13 mouse cellular contexts compared by ENCODE assay signal in genomic region chr6:134961858-134962517, GRCm38 (mm10). TPM values are rescaled to one million over a fixed set of nuclear protein-coding genes. Genes with fewer than 3 reads are reported as not detected.
DNase-seq lines count a peak whose midpoint lies in the region; ATAC-seq and TF ChIP-seq lines count a peak whose summit lies in the region.
"Had no signal": no experiment of that assay in that cellular context is flagged by ENCODE, and none has a peak within 500 bp of the region (broad histone marks: within the 10 kb centered on the region; RNA-seq: fewer than 3 reads in every experiment).

No protein-coding gene starts in this region.

- no peak for TF ChIP-seq CTCF in hindbrain, postnatal 0 days (IDR thresholded peaks at IDR 0.05; ENCODE audit: low read depth)

- peaks cover 27% of the 10 kb centered on the region; the same call in 1 of the 2 replicates for H3K4me1 ChIP-seq in hindbrain, embryonic 13.5 days (replicated peaks)
- H3K4me1 ChIP-seq in hindbrain, postnatal 0 days (ENCODE audit: insufficient read depth, low read length): no peaks in the 10 kb centered on the region
- no peaks in the 10 kb centered on the region for H3K4me1 ChIP-seq in midbrain, embryonic 16.5 days (ENCODE audit: control insufficient read depth, insufficient read depth, low read length)
- H3K4me1 ChIP-seq in midbrain, embryonic 11.5 days (ENCODE audit: control insufficient read depth, insufficient read depth, low read length): peaks cover 16% of the 10 kb centered on the region
- 0 out of 2 replicates have a peak, but pooled peaks cover 13% of the 10 kb centered on the region for H3K4me1 ChIP-seq in forebrain, embryonic 14.5 days (ENCODE audit: control insufficient read depth, insufficient read depth, low read length)
- H3K4me1 ChIP-seq: limb, embryonic 12.5 days had no signal

- H3K4me3 ChIP-seq in hindbrain, embryonic 13.5 days: no peak overlapping the region
- no peak overlapping the region for H3K4me3 ChIP-seq in hindbrain, postnatal 0 days (ENCODE audit: low read length)
- H3K4me3 ChIP-seq in midbrain, embryonic 16.5 days (ENCODE audit: low read depth, low read length): no peak overlapping the region
- H3K4me3 ChIP-seq in midbrain, embryonic 11.5 days (ENCODE audit: low read depth, low read length): no peak overlapping the region
- H3K4me3 ChIP-seq in forebrain, embryonic 14.5 days (ENCODE audit: low read depth, low read length): no peak overlapping the region
- H3K4me3 ChIP-seq: limb, embryonic 12.5 days had no signal

- peak; percentile 67 for DNase-seq in adrenal gland, adult 2 months
- DNase-seq in adrenal gland, postnatal 4 days (ENCODE audit: low spot score in 2 of 2): no peak
- DNase-seq in hindbrain, postnatal 0 days (ENCODE audit: low spot score): no peak
- no peak for DNase-seq in midbrain, embryonic 11.5 days (ENCODE audit: low spot score, missing footprints)
- peak; percentile 69 for DNase-seq in forebrain, embryonic 14.5 days (ENCODE audit: low spot score)
- DNase-seq in embryo, embryonic 10 days (ENCODE audit: low spot score): no peak
- DNase-seq: cerebellum, adult 8-10 months; heart, adult 11 months; heart, postnatal 10 days; thymus, adult 18-20 months had no signal

- no peak for ATAC-seq in hindbrain, embryonic 13.5 days (ENCODE audit: low FRiP score)
- ATAC-seq in hindbrain, postnatal 0 days: no peak
- ATAC-seq in midbrain, embryonic 16.5 days: 0 out of 2 replicates have a peak, but pooled peaks have one; percentile 10
- ATAC-seq in midbrain, embryonic 11.5 days (ENCODE audit: low FRiP score): no peak; the same call in 1 of the 2 replicates
- ATAC-seq in forebrain, embryonic 14.5 days: peak; percentile 65

- no peaks in the 10 kb centered on the region for H3K36me3 ChIP-seq in hindbrain, embryonic 13.5 days
- H3K36me3 ChIP-seq in hindbrain, postnatal 0 days (ENCODE audit: insufficient read depth, low read length): no peaks in the 10 kb centered on the region
- no peaks in the 10 kb centered on the region for H3K36me3 ChIP-seq in midbrain, embryonic 16.5 days (ENCODE audit: control insufficient read depth, insufficient read depth, low read length)
- H3K36me3 ChIP-seq in midbrain, embryonic 11.5 days (ENCODE audit: control insufficient read depth, insufficient read depth, low read length): peaks cover 2% of the 10 kb centered on the region; the same call in 1 of the 2 replicates
- H3K36me3 ChIP-seq in forebrain, embryonic 14.5 days (ENCODE audit: control insufficient read depth, insufficient read depth, low read length): no peaks in the 10 kb centered on the region
- H3K36me3 ChIP-seq: limb, embryonic 12.5 days had no signal

- H3K4me2 ChIP-seq in hindbrain, embryonic 13.5 days: no peak overlapping the region
- H3K4me2 ChIP-seq in hindbrain, postnatal 0 days (ENCODE audit: low read depth, low read length): no peak overlapping the region
- H3K4me2 ChIP-seq in midbrain, embryonic 16.5 days (ENCODE audit: low read length): no peak overlapping the region
- H3K4me2 ChIP-seq in midbrain, embryonic 11.5 days: no peak overlapping the region
- H3K4me2 ChIP-seq in forebrain, embryonic 14.5 days (ENCODE audit: low read length): no peak overlapping the region
- H3K4me2 ChIP-seq: limb, embryonic 12.5 days had no signal

- H3K27ac ChIP-seq in hindbrain, embryonic 13.5 days: 0 out of 2 replicates have a peak overlapping the region, but pooled peaks have one; percentile 27
- H3K27ac ChIP-seq in hindbrain, postnatal 0 days: no peak overlapping the region
- H3K27ac ChIP-seq in midbrain, embryonic 16.5 days (ENCODE audit: low read length): no peak overlapping the region
- no peak overlapping the region for H3K27ac ChIP-seq in midbrain, embryonic 11.5 days (ENCODE audit: low read depth, low read length)
- H3K27ac ChIP-seq in forebrain, embryonic 14.5 days (ENCODE audit: low read depth, low read length): peak overlapping the region; percentile 70
- H3K27ac ChIP-seq: limb, embryonic 12.5 days had no signal

- no peaks in the 10 kb centered on the region for H3K9me3 ChIP-seq in hindbrain, embryonic 13.5 days
- no peaks in the 10 kb centered on the region for H3K9me3 ChIP-seq in hindbrain, postnatal 0 days (ENCODE audit: low read length)
- H3K9me3 ChIP-seq in midbrain, embryonic 16.5 days (replicated peaks; ENCODE audit: control insufficient read depth, low read length, poor library complexity, severe bottlenecking): no peaks in the 10 kb centered on the region
- no peaks in the 10 kb centered on the region for H3K9me3 ChIP-seq in midbrain, embryonic 11.5 days (ENCODE audit: control insufficient read depth, low read length)
- H3K9me3 ChIP-seq in forebrain, embryonic 14.5 days (replicated peaks; ENCODE audit: control insufficient read depth, low read length): no peaks in the 10 kb centered on the region
- H3K9me3 ChIP-seq: limb, embryonic 12.5 days had no signal

- H3K27me3 ChIP-seq in hindbrain, embryonic 13.5 days: no peaks in the 10 kb centered on the region
- no peaks in the 10 kb centered on the region for H3K27me3 ChIP-seq in hindbrain, postnatal 0 days (ENCODE audit: insufficient read depth, low read length)
- no peaks in the 10 kb centered on the region for H3K27me3 ChIP-seq in midbrain, embryonic 16.5 days (ENCODE audit: control insufficient read depth, insufficient read depth, low read depth, low read length)
- no peaks in the 10 kb centered on the region for H3K27me3 ChIP-seq in midbrain, embryonic 11.5 days (ENCODE audit: control insufficient read depth, insufficient read depth, low read length)
- no peaks in the 10 kb centered on the region for H3K27me3 ChIP-seq in forebrain, embryonic 14.5 days (replicated peaks; ENCODE audit: control insufficient read depth, insufficient read depth, low read length)
- H3K27me3 ChIP-seq: limb, embryonic 12.5 days had no signal

- WGBS in hindbrain, embryonic 13.5 days: 39% methylated on average over 9 of the region's 9 CpGs
- WGBS in hindbrain, postnatal 0 days: 40% methylated on average over 9 of the region's 9 CpGs
- 54% methylated on average over 9 of the region's 9 CpGs for WGBS in midbrain, embryonic 16.5 days
- WGBS in midbrain, embryonic 11.5 days: 52% methylated on average over 9 of the region's 9 CpGs
- WGBS in forebrain, embryonic 14.5 days: 25% methylated on average over 9 of the region's 9 CpGs

- no peak overlapping the region for H3K9ac ChIP-seq in hindbrain, embryonic 13.5 days
- H3K9ac ChIP-seq in hindbrain, postnatal 0 days (replicated peaks; ENCODE audit: low read length): no peak overlapping the region
- H3K9ac ChIP-seq in midbrain, embryonic 16.5 days (ENCODE audit: low read depth, low read length): no peak overlapping the region
- no peak overlapping the region for H3K9ac ChIP-seq in midbrain, embryonic 11.5 days (ENCODE audit: low read length)
- H3K9ac ChIP-seq in forebrain, embryonic 14.5 days (ENCODE audit: low read length): no peak overlapping the region
- H3K9ac ChIP-seq: limb, embryonic 12.5 days had no signal

RNA-seq across cellular contexts. Expression of gene Apold1, which starts 19.5 kb away (rescaled TPM):
- 1 to 10 TPM; 3.9 to 4.7 TPM for total RNA-seq in adrenal gland, adult 2 months (2021)
- polyA plus RNA-seq in adrenal gland, adult 2 months (2012; rRNA removed): 2.0 TPM in 2 replicates
- 1 to 10 TPM; 6.5 to 8.2 TPM for total RNA-seq in adrenal gland, postnatal 4 days (2021)
- polyA plus RNA-seq in hindbrain, embryonic 13.5 days (2015; fragmentation: Nextera tagmentation; extraction: Ambion mirVana): 3.2 and 3.8 TPM in 2 replicates
- total RNA-seq in hindbrain, postnatal 0 days (2014; rRNA removed): 6.3 and 7.0 TPM in 2 replicates
- 4.2 and 4.8 TPM in 2 replicates for polyA plus RNA-seq in hindbrain, postnatal 0 days (2015; fragmentation: Nextera tagmentation; extraction: Ambion mirVana)
- polyA plus RNA-seq in midbrain, embryonic 16.5 days (2015; fragmentation: Nextera tagmentation; extraction: Ambion mirVana): 4.2 and 5.5 TPM in 2 replicates
- 2.8 and 3.2 TPM in 2 replicates for polyA plus RNA-seq in midbrain, embryonic 11.5 days (2014; fragmentation: Nextera tagmentation; extraction: Ambion mirVana)
- polyA plus RNA-seq in forebrain, embryonic 14.5 days (2014; fragmentation: Nextera tagmentation; extraction: Ambion mirVana): 3.5 and 4.8 TPM in 2 replicates

RNA-seq across cellular contexts. Expression of gene Cdkn1b, which starts 41.8 kb away (rescaled TPM):
- 10 to 100 TPM; 41.5 to 42.2 TPM for total RNA-seq in adrenal gland, adult 2 months (2021)
- polyA plus RNA-seq in adrenal gland, adult 2 months (2012; rRNA removed): 24.5 and 31.9 TPM in 2 replicates
- 10 to 100 TPM; 53.4 to 53.8 TPM for total RNA-seq in adrenal gland, postnatal 4 days (2021)
- polyA plus RNA-seq in hindbrain, embryonic 13.5 days (2015; fragmentation: Nextera tagmentation; extraction: Ambion mirVana): 27.1 and 27.2 TPM in 2 replicates
- 33.2 and 44.7 TPM in 2 replicates for total RNA-seq in hindbrain, postnatal 0 days (2014; rRNA removed)
- polyA plus RNA-seq in hindbrain, postnatal 0 days (2015; fragmentation: Nextera tagmentation; extraction: Ambion mirVana): 26.3 and 30.2 TPM in 2 replicates
- 20.7 and 22.6 TPM in 2 replicates for polyA plus RNA-seq in midbrain, embryonic 16.5 days (2015; fragmentation: Nextera tagmentation; extraction: Ambion mirVana)
- polyA plus RNA-seq in midbrain, embryonic 11.5 days (2014; fragmentation: Nextera tagmentation; extraction: Ambion mirVana): 27.8 and 28.0 TPM in 2 replicates
- polyA plus RNA-seq in forebrain, embryonic 14.5 days (2014; fragmentation: Nextera tagmentation; extraction: Ambion mirVana): 58.8 and 63.3 TPM in 2 replicates

RNA-seq across cellular contexts. Expression of gene Ddx47, which starts 49.4 kb away (rescaled TPM):
- 10 to 100 TPM; 57.9 to 61.4 TPM for total RNA-seq in adrenal gland, adult 2 months (2021)
- 21.7 and 23.0 TPM in 2 replicates for polyA plus RNA-seq in adrenal gland, adult 2 months (2012; rRNA removed)
- 10 to 100 TPM; 74.1 to 84.0 TPM for total RNA-seq in adrenal gland, postnatal 4 days (2021)
- polyA plus RNA-seq in hindbrain, embryonic 13.5 days (2015; fragmentation: Nextera tagmentation; extraction: Ambion mirVana): 78.4 and 84.6 TPM in 2 replicates
- 21.7 and 40.5 TPM in 2 replicates for total RNA-seq in hindbrain, postnatal 0 days (2014; rRNA removed)
- polyA plus RNA-seq in hindbrain, postnatal 0 days (2015; fragmentation: Nextera tagmentation; extraction: Ambion mirVana): 60.5 TPM in 2 replicates
- polyA plus RNA-seq in midbrain, embryonic 16.5 days (2015; fragmentation: Nextera tagmentation; extraction: Ambion mirVana): 75.1 and 78.2 TPM in 2 replicates
- 103 TPM in 2 replicates for polyA plus RNA-seq in midbrain, embryonic 11.5 days (2014; fragmentation: Nextera tagmentation; extraction: Ambion mirVana)
- polyA plus RNA-seq in forebrain, embryonic 14.5 days (2014; fragmentation: Nextera tagmentation; extraction: Ambion mirVana): 79.8 and 87.1 TPM in 2 replicates

Comparison
In these comparisons a context has a peak if more than half of its experiments do, and no peak if none do; other contexts are left out.
1. DNase-seq: peak in adrenal gland, adult 2 months (single experiment) and forebrain, embryonic 14.5 days (single experiment); none in adrenal gland, postnatal 4 days (0 of 2), hindbrain, postnatal 0 days (single experiment), midbrain, embryonic 11.5 days (single experiment) and embryo, embryonic 10 days (single experiment).
2. ATAC-seq: peak in midbrain, embryonic 16.5 days (single experiment) and forebrain, embryonic 14.5 days (single experiment); none in hindbrain, embryonic 13.5 days (single experiment), hindbrain, postnatal 0 days (single experiment) and midbrain, embryonic 11.5 days (single experiment).
3. H3K27ac ChIP-seq: peak in hindbrain, embryonic 13.5 days (single experiment) and forebrain, embryonic 14.5 days (single experiment); none in hindbrain, postnatal 0 days (single experiment), midbrain, embryonic 16.5 days (single experiment) and midbrain, embryonic 11.5 days (single experiment).